16 mouse cellular contexts compared by ENCODE assay signal in genomic region chr9:60749105-60749504, GRCm38 (mm10). TPM values are rescaled to one million over a fixed set of nuclear protein-coding genes. Genes with fewer than 3 reads are reported as not detected.
DNase-seq lines count a peak whose midpoint lies in the region; ATAC-seq and TF ChIP-seq lines count a peak whose summit lies in the region.
"Had no signal": no experiment of that assay in that cellular context is flagged by ENCODE, and none has a peak within 500 bp of the region (broad histone marks: within the 10 kb centered on the region; RNA-seq: fewer than 3 reads in every experiment).

No protein-coding gene starts in this region.

- no peak for TF ChIP-seq EP300 in liver, postnatal 0 days (IDR thresholded peaks at IDR 0.05; ENCODE audit: low read depth)

- intact Hi-C loops in gastrocnemius, adult 2 months (cut with DNase I), result loop anchor here (10.0 kb wide), 1 partner anchor 504 kb away; no protein-coding TSS in a partner anchor
- intact Hi-C loops in left cerebral cortex, postnatal 10 days (cut with DNase I), result loop anchor here (10.0 kb wide), 2 partner anchors 144 to 504 kb away; no protein-coding TSS in a partner anchor

- no peak for DNase-seq in gastrocnemius, adult 2 months
- DNase-seq in gastrocnemius, postnatal 4 days (ENCODE audit: low spot score in 2 of 2), result no peak
- no peak for DNase-seq in liver, postnatal 0 days
- no peak for DNase-seq in liver
- DNase-seq in ES-E14 (ENCODE audit: low read depth, low spot score), result peak; percentile 40
- no peak for DNase-seq in left cerebral cortex, postnatal 10 days (ENCODE audit: extremely low spot score in 1 of 2, low spot score in 2 of 2)
- DNase-seq: cerebellum, adult 11-12 months; embryo, embryonic 11 days; layer of hippocampus, adult 9-11 months; lung, postnatal 36 days had no signal

- TF ChIP-seq CTCF in gastrocnemius, adult 2 months (IDR thresholded peaks at IDR 0.05), result peak; percentile 46
- TF ChIP-seq CTCF in liver, postnatal 0 days (IDR thresholded peaks at IDR 0.05; ENCODE audit: low read depth), result peak; percentile 35
- TF ChIP-seq CTCF in small intestine, adult 2 months (IDR thresholded peaks at IDR 0.05; ENCODE audit: extremely low read depth, insufficient read length, insufficient replicate concordance, low read depth, low read length), result peak; percentile 33; the same call in 1 of the 2 replicates

- H3K27me3 ChIP-seq in liver, postnatal 0 days (ENCODE audit: insufficient read depth, low read length), result no peaks in the 10 kb centered on the region
- no peaks in the 10 kb centered on the region for H3K27me3 ChIP-seq in small intestine, adult 2 months (ENCODE audit: control insufficient read depth, insufficient read depth, low read length)
- H3K27me3 ChIP-seq: limb, embryonic 12.5 days had no signal

- no peak for ATAC-seq in liver, postnatal 0 days
- ATAC-seq in megakaryocyte, adult 5-6 weeks (ENCODE audit: poor library complexity, severe bottlenecking), result no peak
- ATAC-seq: midbrain, embryonic 16.5 days had no signal

- no peak overlapping the region for H3K9ac ChIP-seq in liver, postnatal 0 days (replicated peaks)
- H3K9ac ChIP-seq in ES-E14 (ENCODE audit: insufficient read depth, low read depth, low read length, poor library complexity, severe bottlenecking), result no peak overlapping the region
- H3K9ac ChIP-seq: limb, embryonic 12.5 days had no signal

- TF ChIP-seq POLR2A in small intestine, adult 2 months (IDR thresholded peaks at IDR 0.05; ENCODE audit: low read depth, low read length), result no peak

- no peak overlapping the region for H3K27ac ChIP-seq in gastrocnemius, adult 2 months
- H3K27ac ChIP-seq in liver, postnatal 0 days (ENCODE audit: low read depth), result no peak overlapping the region
- H3K27ac ChIP-seq in ES-E14 (ENCODE audit: insufficient read depth, low read depth, low read length, poor library complexity, severe bottlenecking), result no peak overlapping the region
- no peak overlapping the region for H3K27ac ChIP-seq in small intestine, adult 2 months (ENCODE audit: insufficient read depth, low read depth, low read length)
- H3K27ac ChIP-seq: hindbrain, embryonic 10.5 days; limb, embryonic 12.5 days had no signal

- no peaks in the 10 kb centered on the region for H3K4me1 ChIP-seq in liver, postnatal 0 days (ENCODE audit: insufficient read depth)
- no peaks in the 10 kb centered on the region for H3K4me1 ChIP-seq in ES-E14 (ENCODE audit: control insufficient read depth in 2 of 2, insufficient read depth in 2 of 2, low read length in 2 of 2, poor library complexity in 1 of 2)
- H3K4me1 ChIP-seq in small intestine, adult 2 months (ENCODE audit: control insufficient read depth, insufficient read depth, insufficient read length, low read length), result peaks cover 3% of the 10 kb centered on the region; the same call in 1 of the 2 replicates
- H3K4me1 ChIP-seq: hindbrain, embryonic 10.5 days; limb, embryonic 12.5 days had no signal

- H3K4me3 ChIP-seq in gastrocnemius, adult 2 months, result no peak overlapping the region
- no peak overlapping the region for H3K4me3 ChIP-seq in liver, postnatal 0 days (ENCODE audit: low read depth, low read length)
- H3K4me3 ChIP-seq in ES-E14 (ENCODE audit: insufficient read depth in 1 of 2, low read depth in 1 of 2, low read length in 2 of 2, poor library complexity in 1 of 2, severe bottlenecking in 1 of 2), result no peak overlapping the region
- H3K4me3 ChIP-seq in small intestine, adult 2 months (ENCODE audit: low read depth, low read length), result no peak overlapping the region
- H3K4me3 ChIP-seq: erythroblast, embryonic 14.5 days; hindbrain, embryonic 10.5 days; limb, embryonic 12.5 days had no signal

- in situ Hi-C loops in ES-E14 (cut with MboI; ENCODE audit: low sequenced_read_pairs in 2 of 2, unreplicated experiment in 2 of 2), result no loop called here

- H3K9me3 ChIP-seq in liver, postnatal 0 days (ENCODE audit: low read length), result no peaks in the 10 kb centered on the region
- H3K9me3 ChIP-seq in ES-E14 (ENCODE audit: control insufficient read depth, insufficient read depth, low read depth, low read length), result no peaks in the 10 kb centered on the region
- H3K9me3 ChIP-seq: hindbrain, embryonic 10.5 days; limb, embryonic 12.5 days had no signal

- no peaks in the 10 kb centered on the region for H3K36me3 ChIP-seq in liver, postnatal 0 days (replicated peaks; ENCODE audit: insufficient read depth, low read length)
- no peaks in the 10 kb centered on the region for H3K36me3 ChIP-seq in ES-E14 (ENCODE audit: control insufficient read depth, insufficient read depth, low read length, poor library complexity, severe bottlenecking)
- no peaks in the 10 kb centered on the region for H3K36me3 ChIP-seq in small intestine, adult 2 months (ENCODE audit: control insufficient read depth, insufficient read depth, low read length)
- H3K36me3 ChIP-seq: hindbrain, embryonic 10.5 days; limb, embryonic 12.5 days had no signal

- no peak overlapping the region for H3K4me2 ChIP-seq in liver, postnatal 0 days (ENCODE audit: low read depth, low read length)
- H3K4me2 ChIP-seq: limb, embryonic 12.5 days had no signal

- WGBS in liver, postnatal 0 days (ENCODE audit: insufficient replicate concordance), result 74% methylated on average over 2 of the region's 2 CpGs
- WGBS in small intestine, adult 2 months, result 99% methylated on average over 2 of the region's 2 CpGs

TF ChIP-seq in ES-E14, 5 proteins besides CTCF, POLR2A, EP300 and RAD21:
- TF ChIP-seq CHD2 (IDR thresholded peaks at IDR 0.05; ENCODE audit: low read depth, low read length), result no peak
- no peak for TF ChIP-seq MAFK (IDR thresholded peaks at IDR 0.05; ENCODE audit: insufficient read depth, low read depth, low read length)
- no peak for TF ChIP-seq ZC3H11A (IDR thresholded peaks at IDR 0.05; ENCODE audit: borderline replicate concordance, low read depth, low read length)
- TF ChIP-seq HCFC1 (IDR thresholded peaks at IDR 0.05; ENCODE audit: borderline replicate concordance, insufficient read depth, low read length), result no peak
- TF ChIP-seq ZNF384 (IDR thresholded peaks at IDR 0.05; ENCODE audit: low read depth, low read length), result no peak

RNA-seq across cellular contexts. Expression of gene Larp6, which starts 36.3 kb away (rescaled TPM):
- total RNA-seq in gastrocnemius, adult 2 months (2021), result 1 to 10 TPM; 1.1 to 2.2 TPM
- 1 to 10 TPM; 2.4 to 2.9 TPM for total RNA-seq in gastrocnemius, postnatal 4 days (2021)
- 0.07 and 0.11 TPM in 2 replicates for polyA plus RNA-seq in liver, postnatal 0 days (2015; fragmentation: Nextera tagmentation; extraction: Ambion mirVana)
- total RNA-seq in ES-E14 (2012; rRNA removed), result 0.16 and 0.62 TPM in 2 replicates
- polyA plus RNA-seq in small intestine, adult 2 months (2012; rRNA removed), result 0.39 and 0.84 TPM in 2 replicates
- total RNA-seq in megakaryocyte, adult 5-6 weeks (2015), result not detected in 2 replicates
- total RNA-seq in megakaryocyte, adult 5-6 weeks (2017), result 0.33 TPM in 1 of 2 replicates, not detected in the other
- 10 to 100 TPM; 32.2 to 34.1 TPM for total RNA-seq in left cerebral cortex, postnatal 10 days (2021)
- polyA plus RNA-seq: erythroblast, embryonic 14.5 days had no signal

RNA-seq across cellular contexts. Expression of gene Uaca, which starts 45.2 kb away (rescaled TPM):
- total RNA-seq in gastrocnemius, adult 2 months (2021), result 100 to 1,000 TPM; 119 to 145 TPM
- total RNA-seq in gastrocnemius, postnatal 4 days (2021), result 100 to 1,000 TPM in 1 of 2 experiments, 10 to 100 TPM in 1; 84.9 to 105 TPM
- polyA plus RNA-seq in liver, postnatal 0 days (2015; fragmentation: Nextera tagmentation; extraction: Ambion mirVana), result 2.0 and 2.4 TPM in 2 replicates
- 21.7 and 22.1 TPM in 2 replicates for total RNA-seq in ES-E14 (2012; rRNA removed)
- polyA plus RNA-seq in small intestine, adult 2 months (2012; rRNA removed), result 7.9 and 23.3 TPM in 2 replicates
- total RNA-seq in megakaryocyte, adult 5-6 weeks (2015), result 0.07 TPM in 1 of 2 replicates, not detected in the other
- total RNA-seq in megakaryocyte, adult 5-6 weeks (2017), result 0.20 TPM in 1 of 2 replicates, not detected in the other
- 10 to 100 TPM in 1 of 2 experiments, 1 to 10 TPM in 1; 10.0 to 12.3 TPM for total RNA-seq in left cerebral cortex, postnatal 10 days (2021)
- polyA plus RNA-seq: erythroblast, embryonic 14.5 days had no signal

Comparison
In these comparisons a context has a peak if more than half of its experiments do, and no peak if none do; other contexts are left out.
1. RNA of gene Larp6, which starts 36.3 kb away (total RNA-seq): 32.2 to 34.1 TPM in left cerebral cortex, postnatal 10 days; 2.4 to 2.9 TPM in gastrocnemius, postnatal 4 days, 1.1 to 2.2 TPM in gastrocnemius, adult 2 months, 0.16 to 0.62 TPM in ES-E14 and 0.33 TPM in megakaryocyte, adult 5-6 weeks; every median in the first group is over 4 times any median in the second.
2. RNA of gene Uaca, which starts 45.2 kb away (total RNA-seq): 119 to 145 TPM in gastrocnemius, adult 2 months, 84.9 to 105 TPM in gastrocnemius, postnatal 4 days, 21.7 to 22.1 TPM in ES-E14 and 10.0 to 12.3 TPM in left cerebral cortex, postnatal 10 days; 0.07 to 0.20 TPM in megakaryocyte, adult 5-6 weeks; every median in the first group is over 4 times any median in the second.
3. Peak in every context shown above with its lines, with median percentiles within 50 percentile points of each other: CTCF ChIP-seq.